Mouse (Mus musculus) testis, postnatal 10 days (tissue): ENCODE results near the gene Vangl2.

Source experiments
- DNase-seq: peaks from one replicate; pipeline ENCODE4 v3.0.0; 2021; ENCODE audit warnings: low spot score

Gene Vangl2

GRCm38 (mm10) chr1:172027809-172028102 lies 488 bp downstream of the Vangl2 start:
- DNase-seq, result no peak

GRCm38 (mm10) chr1:172027010-172027808 lies 1.0 kb downstream of the Vangl2 start:
- peak; percentile 96 for DNase-seq

- no peak for DNase-seq
Measured at GRCm38 (mm10) chr1:172026201-172026901, 1.9 kb downstream of the Vangl2 start.

- no peak for DNase-seq
Measured at GRCm38 (mm10) chr1:172025201-172025904, 2.9 kb downstream of the Vangl2 start.

GRCm38 (mm10) chr1:172024140-172024895 lies 3.9 kb downstream of the Vangl2 start:
- DNase-seq, result peak; percentile 37

GRCm38 (mm10) chr1:172019863-172020521 lies 8.3 kb downstream of the Vangl2 start:
- no peak for DNase-seq

- no peak for DNase-seq
Measured at GRCm38 (mm10) chr1:172019339-172019738, 8.9 kb downstream of the Vangl2 start.

- DNase-seq, result no peak
Measured at GRCm38 (mm10) chr1:172018336-172019311, 9.6 kb downstream of the Vangl2 start.

GRCm38 (mm10) chr1:172017517-172018070 lies 10.7 kb downstream of the Vangl2 start:
- no peak for DNase-seq

GRCm38 (mm10) chr1:172016660-172017516 lies 11.4 kb downstream of the Vangl2 start:
- no peak for DNase-seq

GRCm38 (mm10) chr1:172016031-172016430 lies 12.2 kb downstream of the Vangl2 start:
- DNase-seq, result no peak

GRCm38 (mm10) chr1:172015312-172015939 lies 12.8 kb downstream of the Vangl2 start:
- DNase-seq, result no peak

GRCm38 (mm10) chr1:172014771-172015170 lies 13.5 kb downstream of the Vangl2 start:
- peak; percentile 34 for DNase-seq

GRCm38 (mm10) chr1:172012030-172012429 lies 16.2 kb downstream of the Vangl2 start:
- peak; percentile 81 for DNase-seq

GRCm38 (mm10) chr1:172010042-172010824 lies 18.0 kb downstream of the Vangl2 start:
- DNase-seq, result peak; percentile 26

- peak; percentile 29 for DNase-seq
Measured at GRCm38 (mm10) chr1:172009406-172009805, 18.8 kb downstream of the Vangl2 start.

- no peak for DNase-seq
Measured at GRCm38 (mm10) chr1:172008351-172008750, 19.9 kb downstream of the Vangl2 start.

GRCm38 (mm10) chr1:172007761-172008160 lies 20.5 kb downstream of the Vangl2 start:
- no peak for DNase-seq
